Mouse (Mus musculus) CH12.LX (cell line): Measurements from ENCODE around the gene Polr2l. TPM values are rescaled to one million over a fixed set of nuclear protein-coding genes. Genes with fewer than 3 reads are reported as not detected.

Experiments used
- DNase-seq: peaks from one replicate; pipeline ENCODE4 v3.0.0-alpha.2; 2013; ENCODE audit errors: extremely low read depth
- H3K27ac ChIP-seq: 2 replicates; pipeline ENCODE4 v1.5.1; 2012; ENCODE audit warnings: low read depth, mild to moderate bottlenecking, control low read depth, moderate library complexity; ENCODE audit not compliant: insufficient read depth
- H3K27me3 ChIP-seq: replicated peaks from 2 replicates; pipeline ENCODE3; 2012; ENCODE audit warnings: inconsistent platforms
- H3K36me3 ChIP-seq, 2 experiments: replicated peaks in 1 of 2; 2 replicates each; pipeline versions ENCODE3 to v1.6.1; 2012; ENCODE audit warnings: inconsistent platforms in 1 of 2, low read length in 1 of 2, mild to moderate bottlenecking in 1 of 2, mixed read lengths in 1 of 2, moderate library complexity in 1 of 2; ENCODE audit not compliant: control insufficient read depth in 1 of 2, insufficient read depth in 1 of 2
- H3K4me1 ChIP-seq, 2 experiments: 2 replicates each; pipeline ENCODE4 v1.6.1; 2012; ENCODE audit warnings: inconsistent platforms in 1 of 2, moderate library complexity in 1 of 2; ENCODE audit not compliant: insufficient read depth in 2 of 2, control insufficient read depth in 1 of 2
- H3K4me2 ChIP-seq: 2 replicates; pipeline ENCODE4 v1.6.1; 2012; ENCODE audit warnings: low read depth, mild to moderate bottlenecking, control low read depth; ENCODE audit not compliant: poor library complexity, insufficient read depth, severe bottlenecking
- H3K4me3 ChIP-seq, 3 experiments: fragments of 150-350 bp in 1 of 3; sonication (generic) in 1 of 3; replicated peaks in 1 of 3; 2 replicates each; pipeline versions ENCODE3 to v1.5.1; 2011 to 2012; ENCODE audit warnings: low read depth in 2 of 3, low read length in 2 of 3, mild to moderate bottlenecking in 2 of 3, moderate library complexity in 2 of 3, control low read depth in 1 of 3, improper control_type of control experiment in 1 of 3, inconsistent platforms in 1 of 3, mixed read lengths in 1 of 3; ENCODE audit not compliant: poor library complexity in 1 of 3
- H3K79me2 ChIP-seq: replicated peaks from 2 replicates; pipeline ENCODE4 v1.6.1; 2012; ENCODE audit warnings: mild to moderate bottlenecking, moderate library complexity; ENCODE audit not compliant: control insufficient read depth, poor library complexity, insufficient read depth, severe bottlenecking; ENCODE audit errors: extremely low read depth
- H3K9ac ChIP-seq: 2 replicates; pipeline ENCODE4 v1.6.1; 2012; ENCODE audit warnings: low read depth, mild to moderate bottlenecking, control low read depth, moderate library complexity; ENCODE audit not compliant: insufficient read depth
- H3K9me3 ChIP-seq: replicated peaks from 2 replicates; pipeline ENCODE3; 2012; ENCODE audit warnings: low read length, inconsistent platforms, mixed read lengths
- BHLHE40 ChIP-seq: IDR thresholded peaks from 2 replicates; pipeline ENCODE4 v1.6.1; 2011; ENCODE audit warnings: mild to moderate bottlenecking, low read depth, low read length, improper control_type of control experiment
- CHD1 ChIP-seq: IDR thresholded peaks from 2 replicates; pipeline ENCODE4 v1.6.1; 2012; ENCODE audit warnings: low read depth, low read length, improper control_type of control experiment, inconsistent platforms
- ELF1 ChIP-seq: IDR thresholded peaks from 2 replicates; pipeline ENCODE4 v1.6.1; 2014; ENCODE audit warnings: low read depth, mild to moderate bottlenecking, inconsistent platforms, low read length, improper control_type of control experiment
- ETS1 ChIP-seq: conservative IDR thresholded peaks from 2 replicates; pipeline ENCODE4 v1.6.1; 2012; ENCODE audit warnings: low read depth, mild to moderate bottlenecking, inconsistent platforms, low read length, improper control_type of control experiment, moderate library complexity
- GABPA ChIP-seq: IDR thresholded peaks from 2 replicates; pipeline ENCODE4 v1.6.1; 2012; ENCODE audit warnings: low read depth, low read length, improper control_type of control experiment, inconsistent platforms; ENCODE audit not compliant: insufficient replicate concordance
- HCFC1 ChIP-seq: IDR thresholded peaks from 2 replicates; pipeline ENCODE4 v1.6.1; 2012; ENCODE audit warnings: low read depth, mild to moderate bottlenecking, inconsistent platforms, low read length, improper control_type of control experiment
- IRF4 ChIP-seq: IDR thresholded peaks from 2 replicates; pipeline ENCODE4 v1.6.1; 2014; ENCODE audit warnings: low read depth, mild to moderate bottlenecking, inconsistent platforms, low read length, improper control_type of control experiment
- JUN ChIP-seq: IDR thresholded peaks from 2 replicates; pipeline ENCODE4 v1.6.1; 2011; ENCODE audit warnings: low read depth, mild to moderate bottlenecking, low read length, improper control_type of control experiment, moderate library complexity; ENCODE audit not compliant: insufficient read depth
- JUND ChIP-seq: conservative IDR thresholded peaks from 2 replicates; pipeline ENCODE4 v1.6.1; 2011; ENCODE audit warnings: low read depth, low read length, improper control_type of control experiment
- KAT2A ChIP-seq: IDR thresholded peaks from 2 replicates; pipeline ENCODE4 v1.6.1; 2012; ENCODE audit warnings: low read length, improper control_type of control experiment, inconsistent platforms; ENCODE audit not compliant: insufficient replicate concordance
- MAFK ChIP-seq: IDR thresholded peaks from 2 replicates; pipeline ENCODE4 v1.6.1; 2011; ENCODE audit warnings: low read length, improper control_type of control experiment; ENCODE audit not compliant: insufficient replicate concordance
- MAX ChIP-seq: IDR thresholded peaks from 2 replicates; pipeline ENCODE4 v1.6.1; 2011; ENCODE audit warnings: low read length, improper control_type of control experiment
- MAZ ChIP-seq: IDR thresholded peaks from 2 replicates; pipeline ENCODE4 v1.6.1; 2012; ENCODE audit warnings: low read depth, mild to moderate bottlenecking, inconsistent platforms, low read length, improper control_type of control experiment, moderate library complexity
- MXI1 ChIP-seq: IDR thresholded peaks from 2 replicates; pipeline ENCODE4 v1.6.1; 2011; ENCODE audit warnings: mild to moderate bottlenecking, low read depth, low read length, improper control_type of control experiment
- MYC ChIP-seq: IDR thresholded peaks from 2 replicates; pipeline ENCODE4 v1.6.1; 2011; ENCODE audit warnings: low read depth, mild to moderate bottlenecking, improper control_type of control experiment, low read length
- NELFE ChIP-seq: IDR thresholded peaks from 2 replicates; pipeline ENCODE4 v1.6.1; 2011; ENCODE audit warnings: low read depth, low read length, improper control_type of control experiment
- NRF1 ChIP-seq: IDR thresholded peaks from 2 replicates; pipeline ENCODE4 v1.6.1; 2014; ENCODE audit warnings: low read depth, mild to moderate bottlenecking, inconsistent platforms, low read length, improper control_type of control experiment, moderate library complexity
- RCOR1 ChIP-seq: conservative IDR thresholded peaks from 2 replicates; pipeline ENCODE4 v1.6.1; 2012; ENCODE audit warnings: low read depth, mild to moderate bottlenecking, inconsistent platforms, low read length, improper control_type of control experiment
- SIN3A ChIP-seq: IDR thresholded peaks from 2 replicates; pipeline ENCODE4 v1.6.1; 2012; ENCODE audit warnings: low read length, improper control_type of control experiment, inconsistent platforms
- TCF12 ChIP-seq: IDR thresholded peaks from 2 replicates; pipeline ENCODE4 v1.6.1; 2014; ENCODE audit warnings: low read depth, mild to moderate bottlenecking, inconsistent platforms, low read length, improper control_type of control experiment
- UBTF ChIP-seq: IDR thresholded peaks from 2 replicates; pipeline ENCODE4 v1.6.1; 2012; ENCODE audit warnings: low read depth, mild to moderate bottlenecking, inconsistent platforms, low read length, improper control_type of control experiment, moderate library complexity
- USF1 ChIP-seq: IDR thresholded peaks from 2 replicates; pipeline ENCODE4 v1.6.1; 2014; ENCODE audit warnings: low read depth, mild to moderate bottlenecking, inconsistent platforms, low read length, improper control_type of control experiment
- USF2 ChIP-seq: conservative IDR thresholded peaks from 2 replicates; pipeline ENCODE4 v1.6.1; 2011; ENCODE audit warnings: low read depth, low read length, improper control_type of control experiment
- ZMIZ1 ChIP-seq: IDR thresholded peaks from 2 replicates; pipeline ENCODE4 v1.6.1; 2012; ENCODE audit warnings: low read depth, mild to moderate bottlenecking, inconsistent platforms, low read length, improper control_type of control experiment
- dilution Hi-C: fragments of 300-500 bp; cut with MboI; formaldehyde crosslinking; loops from 2 replicates; pipeline ENCODE4 v1.14.3; 2020; ENCODE audit warnings: low sequenced_read_pairs; ENCODE audit not compliant: extremely low pct_unique_long_range_greater_than_20kb, extremely low pct_ligation_motif_present
- in situ Hi-C: fragments of 300-500 bp; cut with MboI; formaldehyde crosslinking; loops from 3 replicates; pipeline ENCODE4 v1.14.3; 2019; ENCODE audit warnings: low sequenced_read_pairs, low pct_ligation_motif_present, low pct_unique_long_range_greater_than_20kb, mixed read lengths
- polyA plus RNA-seq: library from polyadenylated mRNA; unstranded; fragments of >175 nt; gene quantifications from 2 replicates; pipeline ENCODE4 v1.2.1, GENCODE M21; 2012; ENCODE audit warnings: low read depth; ENCODE audit not compliant: insufficient read length
- total RNA-seq, 2 experiments: library from RNA; depleted of rRNA; stranded (reverse); fragments of 300-350 nt in 1 of 2; fragments of >200 nt in 1 of 2; gene quantifications; 2 replicates each; pipeline ENCODE4 v1.2.3; 2012 to 2014

Gene Polr2l
- total and polyA plus RNA-seq, 3 experiments = 35.7 to 82.3 (median 64.8) TPM

DNA sequence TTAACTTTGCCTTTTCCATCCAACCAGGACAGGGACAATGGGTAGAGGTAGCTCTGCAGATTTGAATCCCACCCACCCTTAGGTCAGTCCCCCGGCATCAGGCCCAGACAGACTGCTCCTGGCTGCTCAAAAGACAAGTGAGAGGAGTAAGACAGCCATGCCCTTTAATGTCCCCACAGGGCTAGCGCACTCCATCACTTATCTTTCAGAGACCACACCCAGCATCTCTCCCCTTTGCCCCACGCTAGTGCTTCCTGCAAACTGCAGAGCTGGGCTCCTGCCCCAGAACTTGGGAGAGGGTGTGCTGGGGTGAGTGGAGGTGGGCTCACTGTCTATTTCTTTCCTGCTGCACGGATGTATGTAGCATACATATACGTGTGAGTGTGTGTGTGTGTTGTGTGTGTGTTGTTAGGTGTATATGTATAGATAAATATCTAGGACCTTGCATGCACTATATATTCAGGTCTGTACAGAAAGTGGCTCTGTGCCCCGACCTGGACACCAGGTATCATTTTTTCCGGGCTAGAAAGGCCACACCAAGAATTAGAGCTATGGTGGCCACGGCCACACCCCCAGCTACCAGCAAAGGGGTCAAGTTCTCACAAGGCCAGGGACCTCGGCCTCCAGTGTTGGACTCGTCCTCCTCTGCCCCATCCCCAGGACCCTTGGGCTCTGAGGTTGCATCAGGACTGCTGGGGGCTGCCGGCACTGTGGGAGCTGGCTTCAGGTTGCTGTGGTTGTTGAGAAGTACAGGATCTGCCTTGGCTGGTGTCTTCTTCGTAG is 47.8 kb downstream of the Polr2l start:
- in situ Hi-C loops = no loop called here
- dilution Hi-C loops = no loop called here
- DNase-seq = no peak

DNA sequence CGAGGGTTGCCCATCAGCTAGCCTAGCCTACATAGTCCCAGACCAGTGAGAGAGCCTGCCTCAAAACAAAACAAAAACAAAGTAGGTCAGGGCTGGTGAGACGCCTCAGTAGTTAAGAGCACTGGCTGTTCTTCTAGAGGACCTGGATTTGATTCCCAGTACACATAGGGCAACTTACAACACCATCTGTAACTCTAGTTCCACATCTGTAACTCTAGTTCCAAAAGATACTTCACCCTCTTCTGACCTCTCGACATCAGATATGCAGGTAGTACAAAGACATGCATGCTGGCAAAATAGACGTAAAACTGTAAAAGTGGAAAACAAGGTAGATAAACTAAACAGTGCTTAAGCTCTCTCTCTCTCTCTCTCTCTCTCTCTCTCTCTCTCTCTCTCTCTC is 51.1 kb downstream of the Polr2l start:
- peaks cover 2% of the 10 kb centered on the region for H3K27me3 ChIP-seq
- no peak for DNase-seq
- H3K4me1 ChIP-seq = peaks cover 0 to 3% of the 10 kb centered on the region in 2 experiments; a peak in 2 of 4 replicates
- no peaks in the 10 kb centered on the region for H3K9me3 ChIP-seq
- TF ChIP-seq GABPA = no peak
- no peak for TF ChIP-seq NELFE
- TF ChIP-seq MYC = no peak
- TF ChIP-seq MXI1 = no peak
- no peak for TF ChIP-seq ETS1
- TF ChIP-seq KAT2A = no peak
- TF ChIP-seq NRF1 = no peak
- no peak for TF ChIP-seq HCFC1
- TF ChIP-seq USF1 = no peak
- TF ChIP-seq ELF1 = no peak
- no peak for TF ChIP-seq USF2
- TF ChIP-seq SIN3A = no peak
- no peak for TF ChIP-seq UBTF
- no peak for TF ChIP-seq IRF4
- no peak for TF ChIP-seq RCOR1
- TF ChIP-seq ZMIZ1 = no peak
- no peaks in the 10 kb centered on the region for H3K36me3 ChIP-seq
- H3K79me2 ChIP-seq = no peaks in the 10 kb centered on the region
- no peak overlapping the region for H3K9ac ChIP-seq
- in situ Hi-C loops (no loop called here), dilution Hi-C loops (no loop called here)
- H3K4me2 ChIP-seq = no peak overlapping the region
- no peak overlapping the region for H3K4me3 ChIP-seq
- H3K27ac ChIP-seq = no peak overlapping the region

More for the DNA sequence above, 47.8 kb downstream of the Polr2l start:
- Histone ChIP-seq H3K79me2 (no peaks in the 10 kb centered on the region), H3K9ac (no peak overlapping the region), H3K9me3 (no peaks in the 10 kb centered on the region), H3K4me3 (no peak overlapping the region), H3K4me2 (no peak overlapping the region), H3K4me1 (no peaks in the 10 kb centered on the region), H3K27ac (no peak overlapping the region), H3K27me3 (peaks cover 2% of the 10 kb centered on the region), H3K36me3 (peaks cover 20 to 29% of the 10 kb centered on the region in 2 experiments)
- no peak for TF ChIP-seq CHD1
- TF ChIP-seq NRF1 = no peak
- no peak for TF ChIP-seq BHLHE40
- TF ChIP-seq JUN = no peak
- no peak for TF ChIP-seq ZMIZ1
- TF ChIP-seq MAFK = no peak
- no peak for TF ChIP-seq JUND
- no peak for TF ChIP-seq ELF1
- no peak for TF ChIP-seq MXI1
- no peak for TF ChIP-seq GABPA
- TF ChIP-seq TCF12 = no peak
- TF ChIP-seq MAX = no peak
- TF ChIP-seq ETS1 = no peak
- TF ChIP-seq SIN3A = no peak
- no peak for TF ChIP-seq MAZ
